Mouse (Mus musculus) kidney, adult 2 months (tissue): ENCODE measurements at regions not wholly inside any gene's neighbourhood (a gene's known extent, or its start where the extent isn't known, plus 50 kb on each side); places are given as distances from the start of the nearest gene placed in this dataset.

Source experiments
- DNase-seq: peaks from one replicate; pipeline ENCODE4 v3.0.0; 2021
- H3K27ac ChIP-seq: fragments of 200-500 bp; 2 replicates; pipeline ENCODE4 v1.5.1; 2012; ENCODE audit warnings: low read depth, low read length, control low read depth, inconsistent platforms; ENCODE audit not compliant: insufficient read depth
- H3K27me3 ChIP-seq: fragments of 200-500 bp; replicated peaks from 2 replicates; pipeline ENCODE4 v1.6.1; 2012; ENCODE audit warnings: mild to moderate bottlenecking, moderate library complexity, low read length, inconsistent platforms; ENCODE audit not compliant: control insufficient read depth, insufficient read depth
- H3K36me3 ChIP-seq: fragments of 200-500 bp; 2 replicates; pipeline ENCODE4 v1.6.1; 2012; ENCODE audit warnings: mild to moderate bottlenecking, moderate library complexity, low read length, inconsistent platforms; ENCODE audit not compliant: control insufficient read depth, insufficient read depth
- H3K4me1 ChIP-seq: fragments of 200-500 bp; 2 replicates; pipeline ENCODE4 v1.6.1; 2011; ENCODE audit warnings: low read length; ENCODE audit not compliant: control insufficient read depth, insufficient read depth
- H3K4me3 ChIP-seq: fragments of 200-500 bp; 2 replicates; pipeline ENCODE4 v1.5.1; 2011; ENCODE audit warnings: mild to moderate bottlenecking, low read depth, low read length, control low read depth; ENCODE audit not compliant: insufficient read depth
- CTCF ChIP-seq: fragments of 200-500 bp; conservative IDR thresholded peaks from 2 replicates; pipeline ENCODE4 v1.5.1; 2011; ENCODE audit warnings: low read depth, mild to moderate bottlenecking, control low read depth, low read length, moderate library complexity, mixed read lengths; ENCODE audit not compliant: insufficient read depth, insufficient read length
- POLR2A ChIP-seq: fragments of 200-500 bp; IDR thresholded peaks from one replicate; pipeline ENCODE4 v1.6.1; 2011; ENCODE audit warnings: low read depth, low read length, control low read depth
- WGBS: fragments of 180-500 bp; shearing (Covaris S2); methylation state at CpG from one replicate; pipeline ENCODE4 v1.1.7; 2018; 5-methylcytosine and 5-hydroxymethylcytosine counted together

DNA sequence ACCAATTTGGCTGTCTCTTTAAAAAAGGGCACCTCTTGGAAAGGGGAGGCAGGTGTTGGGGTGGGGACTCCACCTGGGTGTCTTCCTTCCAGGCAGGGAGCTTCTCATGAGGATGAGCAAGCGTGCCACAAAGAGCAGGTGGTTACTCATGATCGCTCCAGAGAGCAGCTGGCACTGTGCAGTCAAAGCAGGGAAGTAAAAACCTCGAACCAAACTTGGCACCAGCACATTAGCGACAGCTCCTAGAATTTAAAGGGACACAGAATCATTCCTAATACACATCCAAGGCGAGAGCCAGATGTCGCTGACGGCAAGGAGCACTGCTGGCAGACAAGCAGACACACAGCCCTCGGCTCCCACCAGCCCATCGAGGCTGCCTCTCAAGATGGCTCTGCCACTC is 70.4 kb downstream of the Irx5 start:
- peak; percentile 18 for DNase-seq
- Histone ChIP-seq H3K27ac (no peak overlapping the region), H3K36me3 (no peaks in the 10 kb centered on the region), H3K27me3 (no peaks in the 10 kb centered on the region), H3K4me1 (no peaks in the 10 kb centered on the region), H3K4me3 (no peak overlapping the region)
- 55% methylated on average over 9 of the region's 9 CpGs for WGBS
- no peak for TF ChIP-seq CTCF
- TF ChIP-seq POLR2A, result no peak

DNA sequence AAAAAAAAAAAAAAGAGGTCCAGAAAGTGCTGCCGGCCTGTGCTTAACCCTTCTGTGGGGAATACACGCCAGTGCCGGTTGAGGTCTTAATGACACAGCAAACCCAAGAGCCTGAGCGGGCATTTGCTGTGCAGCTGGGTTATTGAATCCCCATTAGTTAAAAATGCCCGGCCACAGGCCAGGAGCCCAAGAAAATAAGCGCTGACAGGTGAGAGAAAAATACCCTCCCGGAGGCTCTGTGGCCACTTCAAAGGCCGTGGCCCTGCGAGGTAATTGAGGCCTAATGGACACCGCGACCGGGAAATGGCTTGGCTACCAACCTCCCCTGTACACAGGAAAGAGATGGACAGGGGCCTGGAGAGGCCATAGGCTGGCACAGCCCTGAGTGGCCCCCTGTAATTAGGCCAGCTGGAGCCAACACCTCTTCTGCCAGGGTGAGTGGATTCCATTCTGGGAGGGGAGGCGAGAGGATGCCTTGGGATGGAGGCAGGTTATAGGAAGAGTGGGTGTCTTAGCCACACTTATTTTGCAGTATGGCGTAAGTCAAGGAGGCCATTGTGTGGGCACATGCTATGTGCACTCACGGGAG is 79.7 kb downstream of the Irx5 start:
- no peaks in the 10 kb centered on the region for H3K27me3 ChIP-seq
- no peaks in the 10 kb centered on the region for H3K4me1 ChIP-seq
- no peak for TF ChIP-seq POLR2A
- TF ChIP-seq CTCF, result no peak
- no peak overlapping the region for H3K27ac ChIP-seq
- 63% methylated on average over 15 of the region's 15 CpGs for WGBS
- no peak for DNase-seq
- H3K36me3 ChIP-seq, result no peaks in the 10 kb centered on the region
- no peak overlapping the region for H3K4me3 ChIP-seq

DNA sequence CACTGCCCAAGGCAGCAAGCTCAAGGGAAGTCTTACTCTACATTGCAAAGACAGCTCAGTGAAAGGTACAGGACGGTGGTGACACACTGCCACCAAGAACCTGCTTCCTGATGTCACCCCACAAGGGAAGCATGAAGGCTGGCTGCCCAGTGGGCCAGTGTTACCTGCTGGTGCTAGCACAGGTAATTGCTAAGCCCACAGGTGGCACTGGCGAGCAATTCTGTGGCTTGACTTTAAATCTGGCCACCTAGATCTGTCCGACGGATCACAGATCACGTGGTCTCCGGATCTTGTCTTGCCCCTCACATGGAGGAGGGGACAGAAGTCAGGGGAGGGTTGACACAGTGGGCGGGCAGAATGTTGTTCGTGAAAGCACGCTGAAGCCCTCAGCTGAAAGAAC is 80.9 kb downstream of the Irx5 start:
- H3K27me3 ChIP-seq, result no peaks in the 10 kb centered on the region
- WGBS, result 22% methylated on average over 9 of the region's 9 CpGs
- no peaks in the 10 kb centered on the region for H3K36me3 ChIP-seq
- H3K4me1 ChIP-seq, result no peaks in the 10 kb centered on the region
- H3K27ac ChIP-seq, result no peak overlapping the region
- peak; percentile 17 for DNase-seq
- H3K4me3 ChIP-seq, result no peak overlapping the region
- TF ChIP-seq POLR2A (no peak), CTCF (no peak; the same call in 1 of the 2 replicates)

DNA sequence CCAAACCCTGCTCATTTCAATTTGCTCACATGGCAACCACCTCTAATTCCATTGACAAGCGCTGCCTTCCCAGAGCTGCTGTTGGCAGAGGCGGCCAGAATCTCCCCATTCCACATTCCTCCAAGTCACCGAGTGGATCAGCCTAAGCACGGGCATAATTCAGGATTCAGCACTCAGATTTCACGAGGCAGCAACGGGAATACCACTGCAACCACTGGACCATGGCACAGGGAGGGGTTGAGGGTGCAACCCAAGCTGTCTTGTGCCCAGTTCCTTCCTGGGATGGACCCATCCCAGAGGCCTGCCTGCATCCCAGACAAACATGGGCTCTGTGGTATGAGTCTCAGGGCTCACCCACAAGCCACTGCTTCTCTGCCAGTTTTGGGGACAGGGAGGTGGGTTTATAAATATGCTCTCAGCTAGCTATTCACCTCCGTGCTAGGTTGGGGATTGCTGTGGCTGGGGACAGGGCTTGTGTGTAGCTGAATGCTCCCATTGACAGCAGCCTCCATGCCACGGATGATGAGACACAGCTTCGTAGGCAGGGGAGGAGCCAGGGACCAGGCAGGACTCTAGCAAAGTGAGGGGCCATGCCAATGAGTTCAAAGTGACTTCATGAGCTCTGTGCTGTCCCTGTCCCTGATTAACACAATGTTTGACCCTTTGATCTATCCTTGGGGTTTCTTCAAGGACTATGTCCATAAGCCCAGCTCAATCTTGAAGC is 82.5 kb downstream of the Irx5 start:
- DNase-seq, result peak; percentile 42
- Histone ChIP-seq H3K4me3 (no peak overlapping the region), H3K4me1 (no peaks in the 10 kb centered on the region), H3K27me3 (no peaks in the 10 kb centered on the region), H3K27ac (no peak overlapping the region), H3K36me3 (no peaks in the 10 kb centered on the region)
- no peak for TF ChIP-seq CTCF
- no peak for TF ChIP-seq POLR2A
- WGBS, result 24% methylated on average over 9 of the region's 9 CpGs

DNA sequence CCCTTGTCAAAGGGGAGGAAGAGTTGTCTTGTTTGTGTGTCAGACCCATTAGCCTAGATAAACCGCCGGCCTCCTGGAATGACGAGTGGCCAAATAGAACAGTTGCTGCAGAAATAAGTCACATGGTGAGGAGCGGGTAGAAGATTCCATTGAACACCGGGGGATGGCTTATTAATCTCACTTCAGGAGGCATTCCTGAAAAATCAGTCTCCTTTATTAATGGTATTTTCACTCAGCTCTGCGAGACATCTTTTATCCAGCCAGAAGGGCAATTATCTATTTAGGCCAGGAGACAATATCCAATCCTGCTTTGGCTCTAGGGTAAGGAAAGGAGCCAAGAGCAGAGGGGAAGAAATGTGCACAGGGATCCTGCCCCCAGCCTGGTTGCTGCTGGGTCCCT is 84.7 kb downstream of the Irx5 start:
- no peak for DNase-seq
- 73% methylated on average over 6 of the region's 6 CpGs for WGBS
- no peak overlapping the region for H3K27ac ChIP-seq
- no peaks in the 10 kb centered on the region for H3K4me1 ChIP-seq
- no peaks in the 10 kb centered on the region for H3K36me3 ChIP-seq
- TF ChIP-seq POLR2A (no peak), CTCF (no peak)
- no peaks in the 10 kb centered on the region for H3K27me3 ChIP-seq
- no peak overlapping the region for H3K4me3 ChIP-seq

DNA sequence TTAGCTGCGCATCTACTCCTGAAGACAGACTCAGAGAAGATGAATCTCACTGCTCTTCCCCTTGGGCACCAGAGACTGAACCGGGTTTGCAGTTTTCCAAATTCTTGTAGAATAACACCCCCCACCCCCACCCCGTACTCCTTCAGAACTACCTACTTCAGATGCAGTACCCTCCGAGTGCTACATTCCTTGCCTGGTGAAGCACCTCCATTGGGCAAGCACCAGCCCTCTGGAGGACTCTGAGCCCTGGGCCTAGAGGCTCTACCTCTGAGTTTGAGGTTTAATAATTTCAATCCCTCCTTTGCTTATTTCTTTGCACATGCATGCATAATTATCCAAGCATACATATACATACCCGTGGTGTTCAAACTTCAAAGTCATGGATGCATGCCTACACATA is 101.9 kb downstream of the Irx5 start:
- TF ChIP-seq CTCF (no peak), POLR2A (no peak)
- DNase-seq, result no peak
- H3K4me1 ChIP-seq, result no peaks in the 10 kb centered on the region
- H3K4me3 ChIP-seq, result no peak overlapping the region
- 85% methylated on average over 5 of the region's 5 CpGs for WGBS
- H3K27me3 ChIP-seq, result peaks cover 2% of the 10 kb centered on the region; the same call in 1 of the 2 replicates
- H3K36me3 ChIP-seq, result no peaks in the 10 kb centered on the region
- no peak overlapping the region for H3K27ac ChIP-seq

DNA sequence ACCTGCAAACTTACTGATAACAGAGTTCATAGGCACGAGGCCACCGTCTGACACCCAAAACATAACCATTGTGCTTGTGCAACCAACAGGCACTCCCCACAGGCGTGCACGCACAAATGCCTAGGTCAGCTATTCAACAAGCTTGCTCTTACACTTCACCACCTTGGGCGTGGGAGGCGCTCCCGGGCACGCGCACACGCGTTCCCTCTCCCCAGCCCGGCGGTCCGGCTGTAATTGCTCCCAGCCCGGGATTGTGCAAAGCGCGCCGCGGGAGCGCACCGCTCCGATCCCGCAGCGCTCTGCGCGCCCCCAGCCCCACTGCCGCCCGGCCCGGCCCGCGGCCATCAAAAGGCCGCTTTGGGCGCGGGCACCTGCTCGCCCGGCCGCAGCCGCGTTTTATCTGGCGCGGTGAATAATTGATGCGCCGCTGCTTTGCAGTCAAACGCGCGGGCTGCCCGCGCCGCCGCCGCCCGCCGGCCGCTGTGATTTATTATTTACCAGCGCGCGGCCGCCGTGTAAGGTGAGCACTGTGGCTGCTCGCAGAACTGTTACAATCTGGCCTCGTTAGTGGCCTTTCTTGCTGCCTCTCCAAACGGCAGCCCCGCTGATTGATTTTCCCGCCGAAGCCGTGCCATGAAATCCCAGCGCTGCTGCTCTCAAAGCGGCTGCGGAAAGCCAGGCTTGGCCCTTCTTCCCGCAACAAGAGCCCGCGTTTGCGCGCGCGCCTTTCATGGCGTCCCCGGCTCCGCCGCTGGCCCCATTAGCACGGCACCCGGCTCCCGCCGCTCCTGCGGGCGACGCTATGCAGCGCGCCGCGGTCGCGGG is 102.9 kb downstream of the Irx5 start:
- WGBS, result under 1% methylated on average over 93 of the region's 93 CpGs
- Histone ChIP-seq H3K36me3 (no peaks in the 10 kb centered on the region), H3K27ac (no peak overlapping the region), H3K4me1 (no peaks in the 10 kb centered on the region), H3K4me3 (peak overlapping the region; percentile 15; the same call in 1 of the 2 replicates), H3K27me3 (peaks cover 2% of the 10 kb centered on the region; the same call in 1 of the 2 replicates)
- TF ChIP-seq CTCF, result no peak
- no peak for TF ChIP-seq POLR2A
- no peak for DNase-seq
